Mouse (Mus musculus) central nervous system, embryonic 18 days (tissue): ENCODE results near the gene Grm3. TPM values are rescaled to one million over a fixed set of nuclear protein-coding genes. Genes with fewer than 3 reads are reported as not detected.

Experiments used
- polyA plus RNA-seq: library from polyadenylated mRNA; depleted of rRNA; stranded (reverse); fragments of >200 nt; gene quantifications from 2 replicates; pipeline ENCODE4 v1.2.3, GENCODE M21; 2012; rRNA removed

Gene Grm3
- 14.8 and 16.2 TPM in 2 replicates for polyA plus RNA-seq

GRCm38 (mm10) chr5:9724956-9725600 is at the start of gene Grm3:
TSS of gene Grm3 (minus strand) at chr5:9725170.

